Mouse (Mus musculus): ENCODE measurements around the gene Nck2. TPM values are rescaled to one million over a fixed set of nuclear protein-coding genes. Genes with fewer than 3 reads are reported as not detected.

Gene Nck2
- polyA plus RNA-seq, 1 experiment from 2014 or later, result 45.3 TPM

GRCm38 (mm10) chr1:43500121-43500520 is 55.7 kb downstream of the Nck2 start:
- Histone ChIP-seq H3K9ac (no peak overlapping the region), H3K27me3 (no peaks in the 10 kb centered on the region), H3K4me2 (replicated peaks) (no peak overlapping the region), H3K36me3 (no peaks in the 10 kb centered on the region), H3K4me3 (no peak overlapping the region), H3K4me1 (peaks cover 57% of the 10 kb centered on the region), H3K9me3 (no peaks in the 10 kb centered on the region), H3K27ac (no peak overlapping the region)
- 58% methylated on average over 5 of the region's 5 CpGs for WGBS
- no peak for ATAC-seq (ENCODE audit: low FRiP score, low read depth)

GRCm38 (mm10) chr1:43501143-43501919 is 57.0 kb downstream of the Nck2 start:
- no peaks in the 10 kb centered on the region for H3K36me3 ChIP-seq
- WGBS, result 85% methylated on average over 6 of the region's 6 CpGs
- H3K27ac ChIP-seq, result no peak overlapping the region
- H3K4me2 ChIP-seq (replicated peaks), result no peak overlapping the region
- H3K4me3 ChIP-seq, result no peak overlapping the region
- no peaks in the 10 kb centered on the region for H3K27me3 ChIP-seq
- H3K9me3 ChIP-seq, result no peaks in the 10 kb centered on the region
- no peak overlapping the region for H3K9ac ChIP-seq
- H3K4me1 ChIP-seq, result peaks cover 62% of the 10 kb centered on the region
- no peak for ATAC-seq (ENCODE audit: low FRiP score, low read depth)

GRCm38 (mm10) chr1:43501920-43502791 is 57.8 kb downstream of the Nck2 start:
- Histone ChIP-seq H3K4me2 (replicated peaks) (no peak overlapping the region), H3K9me3 (no peaks in the 10 kb centered on the region), H3K4me3 (no peak overlapping the region), H3K27me3 (no peaks in the 10 kb centered on the region), H3K9ac (no peak overlapping the region), H3K36me3 (no peaks in the 10 kb centered on the region), H3K4me1 (peaks cover 63% of the 10 kb centered on the region), H3K27ac (no peak overlapping the region)
- WGBS, result 63% methylated on average over 10 of the region's 10 CpGs
- no peak for ATAC-seq (ENCODE audit: low FRiP score, low read depth)

GRCm38 (mm10) chr1:43502792-43503146 is 58.4 kb downstream of the Nck2 start:
- ATAC-seq (ENCODE audit: low FRiP score, low read depth), result no peak
- Histone ChIP-seq H3K27me3 (no peaks in the 10 kb centered on the region), H3K9me3 (no peaks in the 10 kb centered on the region), H3K9ac (no peak overlapping the region), H3K27ac (no peak overlapping the region), H3K4me3 (no peak overlapping the region), H3K4me1 (peaks cover 64% of the 10 kb centered on the region), H3K36me3 (no peaks in the 10 kb centered on the region), H3K4me2 (replicated peaks) (no peak overlapping the region)
- 73% methylated on average over 8 of the region's 8 CpGs for WGBS

GRCm38 (mm10) chr1:43503261-43503660 is 58.9 kb downstream of the Nck2 start:
- ATAC-seq (ENCODE audit: low FRiP score, low read depth), result no peak
- H3K36me3 ChIP-seq, result no peaks in the 10 kb centered on the region
- no peak overlapping the region for H3K27ac ChIP-seq
- H3K4me1 ChIP-seq, result peaks cover 59% of the 10 kb centered on the region
- H3K9ac ChIP-seq, result no peak overlapping the region
- no peak overlapping the region for H3K4me2 ChIP-seq (replicated peaks)
- H3K4me3 ChIP-seq, result no peak overlapping the region
- 90% methylated on average over 2 of the region's 2 CpGs for WGBS
- no peaks in the 10 kb centered on the region for H3K9me3 ChIP-seq
- no peaks in the 10 kb centered on the region for H3K27me3 ChIP-seq

- no peaks in the 10 kb centered on the region for H3K27me3 ChIP-seq
- no peaks in the 10 kb centered on the region for H3K9me3 ChIP-seq
- H3K4me1 ChIP-seq, result peaks cover 59% of the 10 kb centered on the region
- WGBS, result 73% methylated on average over 6 of the region's 6 CpGs
- H3K27ac ChIP-seq, result no peak overlapping the region
- H3K9ac ChIP-seq, result no peak overlapping the region
- no peak for ATAC-seq (ENCODE audit: low FRiP score, low read depth)
- H3K4me3 ChIP-seq, result no peak overlapping the region
- no peak overlapping the region for H3K4me2 ChIP-seq (replicated peaks)
- no peaks in the 10 kb centered on the region for H3K36me3 ChIP-seq
Observed at GRCm38 (mm10) chr1:43503676-43504075, 59.3 kb downstream of the Nck2 start.

GRCm38 (mm10) chr1:43504235-43504634 is 59.9 kb downstream of the Nck2 start:
- H3K9me3 ChIP-seq, result no peaks in the 10 kb centered on the region
- H3K27me3 ChIP-seq, result no peaks in the 10 kb centered on the region
- H3K4me1 ChIP-seq, result peaks cover 59% of the 10 kb centered on the region
- H3K27ac ChIP-seq, result no peak overlapping the region
- peaks cover 3% of the 10 kb centered on the region; the same call in 1 of the 2 replicates for H3K36me3 ChIP-seq
- H3K9ac ChIP-seq, result no peak overlapping the region
- H3K4me3 ChIP-seq, result no peak overlapping the region
- ATAC-seq (ENCODE audit: low FRiP score, low read depth), result no peak
- no peak overlapping the region for H3K4me2 ChIP-seq (replicated peaks)
- WGBS, result 34% methylated on average over 4 of the region's 4 CpGs

GRCm38 (mm10) chr1:43506638-43507037 is 62.3 kb downstream of the Nck2 start:
- ATAC-seq (ENCODE audit: low FRiP score, low read depth), result no peak
- Histone ChIP-seq H3K36me3 (peaks cover 26% of the 10 kb centered on the region), H3K9ac (no peak overlapping the region), H3K9me3 (no peaks in the 10 kb centered on the region), H3K27ac (peak overlapping the region; percentile 39; the same call in 1 of the 2 replicates), H3K4me1 (peaks cover 52% of the 10 kb centered on the region), H3K27me3 (no peaks in the 10 kb centered on the region), H3K4me2 (replicated peaks) (no peak overlapping the region), H3K4me3 (no peak overlapping the region)
- 49% methylated on average over 3 of the region's 3 CpGs for WGBS

GRCm38 (mm10) chr1:43507809-43508208 is 63.4 kb downstream of the Nck2 start:
- Histone ChIP-seq H3K4me3 (no peak overlapping the region), H3K4me1 (peaks cover 42% of the 10 kb centered on the region), H3K9me3 (no peaks in the 10 kb centered on the region), H3K27me3 (no peaks in the 10 kb centered on the region), H3K4me2 (replicated peaks) (no peak overlapping the region), H3K27ac (no peak overlapping the region), H3K9ac (no peak overlapping the region), H3K36me3 (peaks cover 35% of the 10 kb centered on the region)
- ATAC-seq (ENCODE audit: low FRiP score, low read depth), result no peak
- 91% methylated on average over 1 of the region's 1 CpGs for WGBS

GRCm38 (mm10) chr1:43511256-43511655 is 66.9 kb downstream of the Nck2 start:
- Histone ChIP-seq H3K9me3 (no peaks in the 10 kb centered on the region), H3K4me1 (peaks cover 11% of the 10 kb centered on the region)
- no peak for ATAC-seq (ENCODE audit: low FRiP score, low read depth)

GRCm38 (mm10) chr1:43511667-43512066 is 67.3 kb downstream of the Nck2 start:
- H3K36me3 ChIP-seq, result peaks cover 53% of the 10 kb centered on the region
- no peak for ATAC-seq (ENCODE audit: low FRiP score, low read depth)
- 86% methylated on average over 8 of the region's 8 CpGs for WGBS

More at GRCm38 (mm10) chr1:43511256-43511655, 66.9 kb downstream of the Nck2 start:
- no peak overlapping the region for H3K9ac ChIP-seq
- no peak overlapping the region for H3K4me2 ChIP-seq (replicated peaks)
- H3K4me3 ChIP-seq, result no peak overlapping the region
- H3K36me3 ChIP-seq, result peaks cover 53% of the 10 kb centered on the region
- H3K27me3 ChIP-seq, result no peaks in the 10 kb centered on the region
- H3K27ac ChIP-seq, result no peak overlapping the region
- WGBS, result 86% methylated on average over 12 of the region's 12 CpGs

GRCm38 (mm10) chr1:43517405-43517804 is 73.0 kb downstream of the Nck2 start:
- Histone ChIP-seq H3K4me2 (replicated peaks) (no peak overlapping the region), H3K36me3 (peaks cover 27% of the 10 kb centered on the region), H3K9ac (no peak overlapping the region), H3K4me1 (no peaks in the 10 kb centered on the region), H3K27ac (no peak overlapping the region), H3K9me3 (no peaks in the 10 kb centered on the region), H3K27me3 (no peaks in the 10 kb centered on the region), H3K4me3 (no peak overlapping the region)
- no peak for ATAC-seq (ENCODE audit: low FRiP score, low read depth)
- WGBS, result 96% methylated on average over 3 of the region's 3 CpGs

More at GRCm38 (mm10) chr1:43511667-43512066, 67.3 kb downstream of the Nck2 start:
- Histone ChIP-seq H3K4me2 (replicated peaks) (no peak overlapping the region), H3K27ac (no peak overlapping the region), H3K9me3 (no peaks in the 10 kb centered on the region), H3K4me3 (no peak overlapping the region), H3K4me1 (peaks cover 7% of the 10 kb centered on the region), H3K9ac (no peak overlapping the region), H3K27me3 (no peaks in the 10 kb centered on the region)
